Mouse (Mus musculus): Measurements from ENCODE around the gene Flvcr1. TPM values are rescaled to one million over a fixed set of nuclear protein-coding genes. Genes with fewer than 3 reads are reported as not detected.
A peak's percentile ranks its signal among the peaks of the same experiment; 100 is the strongest.

Gene Flvcr1
- 4.0 and 5.2 TPM in 2 replicates for polyA plus RNA-seq (2015; fragmentation: Nextera tagmentation; extraction: Ambion mirVana)

DNA sequence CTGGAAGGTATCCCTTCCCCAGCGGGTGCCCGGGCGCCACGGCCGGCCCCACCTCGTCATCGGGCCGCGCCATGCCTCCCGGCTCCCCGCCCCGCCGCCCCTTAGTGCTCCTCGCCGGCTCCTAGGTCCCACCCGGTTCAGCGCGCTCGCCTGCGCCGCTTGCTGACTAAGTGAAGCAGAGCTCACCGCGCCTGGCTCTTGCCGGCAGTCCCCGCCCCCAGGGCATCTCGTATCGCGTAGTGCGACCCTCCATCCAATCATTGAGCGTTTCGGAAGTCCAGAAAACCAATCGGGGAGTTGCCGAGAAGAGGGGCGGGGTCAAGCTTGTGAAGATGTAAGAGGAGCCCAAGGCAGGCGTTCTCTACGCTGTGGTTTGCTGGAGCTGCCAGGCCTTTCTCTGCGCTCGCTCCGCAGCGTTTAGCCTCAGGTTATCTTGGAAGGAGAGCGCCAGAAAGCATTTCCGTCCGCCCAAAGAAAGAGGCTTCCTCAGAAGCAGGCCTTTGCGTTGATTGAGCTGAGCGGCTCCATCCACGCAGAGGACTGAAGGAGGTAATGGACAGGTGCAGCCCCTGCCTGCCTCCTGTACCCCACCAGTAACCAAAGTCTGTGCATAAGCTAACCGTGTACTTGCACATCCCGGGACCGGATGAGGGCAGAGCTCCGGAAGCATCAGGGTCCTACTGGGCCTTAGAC is at the start of gene Flvcr1:
Gene Flvcr1 (minus strand): TSS at position 138 of the 693 bp plus-strand sequence.
- Histone ChIP-seq H3K36me3 (0 out of 2 replicates have a peak, but pooled peaks cover 2% of the 10 kb centered on the region), H3K4me3 (peak within 1 kb of the TSS; percentile 83), H3K27ac (peak within 1 kb of the TSS; percentile 82), H3K9ac (peak within 1 kb of the TSS; percentile 77), H3K27me3 (no peaks in the 10 kb centered on the region), H3K4me1 (peaks cover 17% of the 10 kb centered on the region), H3K4me2 (peak within 1 kb of the TSS; percentile 93), H3K9me3 (no peaks in the 10 kb centered on the region)
- WGBS = under 1% methylated on average over 50 of the region's 50 CpGs
- ATAC-seq (ENCODE audit: insufficient number of reproducible peaks, low FRiP score, low TSS enrichment, low read depth) = peak; percentile 99

DNA sequence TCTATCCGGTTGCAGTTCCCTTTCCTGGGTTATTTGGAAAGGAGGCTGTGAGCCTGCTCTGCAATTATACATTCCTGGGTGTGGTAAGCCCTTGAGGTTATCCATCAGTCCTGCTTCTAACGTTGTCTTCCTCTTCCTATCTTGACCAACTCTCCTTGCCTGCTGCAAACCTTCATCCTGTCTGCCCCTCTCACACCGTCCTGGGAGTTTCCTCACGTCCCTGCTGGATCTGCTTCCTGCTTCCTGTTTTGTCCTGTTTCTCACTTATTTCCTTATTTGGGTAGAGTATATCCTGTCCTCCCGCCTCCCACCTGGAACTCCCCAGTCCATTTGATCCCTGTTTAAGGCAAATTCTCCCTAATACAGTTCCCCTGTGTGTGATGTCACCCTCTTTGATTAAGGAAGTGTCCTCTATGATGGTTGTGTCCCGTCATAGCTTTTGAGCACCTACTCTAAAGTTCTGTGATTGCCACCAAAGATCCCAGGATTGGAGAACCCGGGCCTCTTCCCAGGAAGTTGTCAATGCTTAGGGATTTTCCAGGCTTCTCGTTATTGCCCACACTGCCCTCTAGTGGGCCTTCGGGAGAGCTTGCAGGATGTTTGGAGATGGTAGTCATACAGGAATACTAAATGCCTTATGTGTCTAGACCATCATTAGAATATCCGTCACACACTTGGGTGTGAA is 49.4 kb upstream of the Flvcr1 start:
- Histone ChIP-seq H3K9me3 (no peaks in the 10 kb centered on the region), H3K36me3 (peaks cover 78% of the 10 kb centered on the region), H3K4me1 (no peaks in the 10 kb centered on the region), H3K4me2 (no peak overlapping the region), H3K9ac (no peak overlapping the region), H3K27ac (no peak overlapping the region; the same call in 1 of the 2 replicates), H3K4me3 (no peak overlapping the region), H3K27me3 (no peaks in the 10 kb centered on the region)
- ATAC-seq (ENCODE audit: insufficient number of reproducible peaks, low FRiP score, low TSS enrichment, low read depth) = no peak
- WGBS = 52% methylated on average over 10 of the region's 10 CpGs

DNA sequence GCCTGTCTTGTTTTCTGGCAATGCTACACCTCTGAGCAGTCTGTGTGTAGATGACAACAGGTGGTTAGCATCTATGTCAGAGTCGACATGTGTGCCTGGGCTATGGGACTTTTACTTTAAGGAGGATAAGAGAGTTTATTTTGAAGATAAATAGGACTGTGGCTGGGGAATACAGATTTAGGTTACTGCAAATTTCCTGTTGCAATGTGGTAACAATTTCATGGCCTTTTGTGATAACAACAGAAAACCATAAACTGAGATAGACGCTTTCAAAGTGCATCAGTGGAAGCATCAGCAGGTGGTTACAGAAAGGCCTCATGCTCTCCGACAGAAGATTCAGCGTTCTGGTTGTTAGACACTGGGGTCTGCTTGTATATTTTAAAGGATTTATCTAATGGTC is 47.5 kb upstream of the Flvcr1 start:
- no peaks in the 10 kb centered on the region for H3K27me3 ChIP-seq
- no peak overlapping the region for H3K27ac ChIP-seq
- H3K36me3 ChIP-seq = peaks cover 87% of the 10 kb centered on the region
- no peak overlapping the region for H3K4me3 ChIP-seq
- WGBS = 81% methylated on average over 4 of the region's 4 CpGs
- no peaks in the 10 kb centered on the region for H3K4me1 ChIP-seq
- H3K9me3 ChIP-seq = no peaks in the 10 kb centered on the region
- H3K9ac ChIP-seq = no peak overlapping the region
- ATAC-seq (ENCODE audit: insufficient number of reproducible peaks, low FRiP score, low TSS enrichment, low read depth) = no peak
- no peak overlapping the region for H3K4me2 ChIP-seq

DNA sequence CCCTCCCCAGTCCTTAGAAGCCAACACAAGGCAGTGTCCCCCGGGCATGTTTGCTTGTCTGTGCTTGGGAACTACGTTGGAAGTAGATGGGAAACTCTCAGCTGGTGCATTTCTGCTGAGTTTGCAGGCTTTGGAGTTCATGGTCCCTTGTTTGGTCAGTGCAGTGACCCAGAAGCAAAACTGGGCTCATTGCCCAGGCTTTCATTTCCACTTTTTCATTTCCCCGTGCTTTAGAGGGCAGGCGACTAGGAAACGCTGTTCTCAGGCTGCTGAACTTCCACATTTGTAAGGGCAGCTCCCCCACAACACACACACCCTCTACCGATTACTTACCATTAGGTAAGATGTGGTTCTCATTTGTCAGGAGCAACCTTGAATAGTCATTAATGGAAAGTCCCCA is 47.0 kb upstream of the Flvcr1 start:
- Histone ChIP-seq H3K27ac (no peak overlapping the region), H3K36me3 (peaks cover 87% of the 10 kb centered on the region), H3K9me3 (no peaks in the 10 kb centered on the region), H3K4me3 (no peak overlapping the region), H3K4me2 (no peak overlapping the region), H3K4me1 (no peaks in the 10 kb centered on the region), H3K27me3 (no peaks in the 10 kb centered on the region), H3K9ac (no peak overlapping the region)
- ATAC-seq (ENCODE audit: insufficient number of reproducible peaks, low FRiP score, low TSS enrichment, low read depth) = no peak
- 77% methylated on average over 6 of the region's 6 CpGs for WGBS

DNA sequence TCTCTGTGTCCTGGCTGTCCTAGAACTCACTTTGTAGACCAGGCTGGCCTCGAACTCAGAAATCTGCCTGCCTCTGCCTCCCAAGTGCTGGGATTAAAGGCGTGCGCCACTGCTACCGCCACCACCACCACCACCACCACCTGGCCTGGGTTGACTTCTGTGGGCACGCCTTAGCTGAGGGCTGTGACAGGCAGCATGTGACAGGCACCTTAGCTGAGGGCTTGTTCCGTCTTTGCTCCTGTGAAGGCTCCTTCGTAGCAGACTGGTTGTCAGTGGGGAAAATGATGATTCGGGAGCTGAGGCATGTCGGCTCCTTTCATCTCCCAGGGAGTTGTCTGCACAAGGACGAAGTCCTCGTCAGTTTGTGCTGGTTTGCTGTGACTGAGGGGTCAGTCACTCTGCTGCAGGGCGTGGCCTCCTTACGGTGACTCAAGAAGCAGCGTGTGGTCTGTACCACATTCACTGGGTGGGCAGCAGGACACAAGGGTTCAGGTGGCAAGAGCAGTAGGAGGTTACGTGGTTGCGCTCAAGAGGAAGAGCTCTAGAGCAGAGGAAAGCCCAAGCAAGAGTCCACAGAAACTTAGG is 46.5 kb upstream of the Flvcr1 start:
- Histone ChIP-seq H3K27ac (no peak overlapping the region), H3K36me3 (peaks cover 86% of the 10 kb centered on the region), H3K4me2 (no peak overlapping the region), H3K9me3 (no peaks in the 10 kb centered on the region), H3K4me3 (no peak overlapping the region), H3K9ac (no peak overlapping the region), H3K4me1 (no peaks in the 10 kb centered on the region), H3K27me3 (no peaks in the 10 kb centered on the region)
- no peak for ATAC-seq (ENCODE audit: insufficient number of reproducible peaks, low FRiP score, low TSS enrichment, low read depth)
- 91% methylated on average over 16 of the region's 16 CpGs for WGBS

DNA sequence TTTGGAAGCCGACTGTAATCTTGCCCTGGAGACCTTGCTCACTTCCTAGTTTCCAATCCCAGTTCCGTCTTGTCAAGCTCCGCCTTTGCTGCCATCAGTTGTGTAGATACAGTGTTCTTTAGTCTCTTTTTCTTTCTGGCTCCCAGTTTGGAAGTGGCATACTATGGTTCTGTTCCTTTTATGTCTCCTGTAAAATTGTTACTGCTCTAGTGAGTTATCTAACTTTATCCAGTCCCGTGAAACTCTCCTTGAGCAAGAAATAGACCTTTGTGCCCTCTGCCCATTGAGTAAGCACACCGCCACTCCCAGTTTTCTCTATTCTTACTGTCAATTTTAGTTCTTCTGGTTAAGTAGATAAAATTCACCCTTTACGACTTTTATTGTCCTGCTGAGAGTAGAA is 45.7 kb upstream of the Flvcr1 start:
- no peaks in the 10 kb centered on the region for H3K9me3 ChIP-seq
- ATAC-seq (ENCODE audit: insufficient number of reproducible peaks, low FRiP score, low TSS enrichment, low read depth) = no peak
- peaks cover 84% of the 10 kb centered on the region for H3K36me3 ChIP-seq
- H3K27ac ChIP-seq = no peak overlapping the region
- no peaks in the 10 kb centered on the region for H3K27me3 ChIP-seq
- H3K4me3 ChIP-seq = no peak overlapping the region
- no peaks in the 10 kb centered on the region for H3K4me1 ChIP-seq
- WGBS = 90% methylated on average over 6 of the region's 6 CpGs
- no peak overlapping the region for H3K9ac ChIP-seq
- H3K4me2 ChIP-seq = no peak overlapping the region

DNA sequence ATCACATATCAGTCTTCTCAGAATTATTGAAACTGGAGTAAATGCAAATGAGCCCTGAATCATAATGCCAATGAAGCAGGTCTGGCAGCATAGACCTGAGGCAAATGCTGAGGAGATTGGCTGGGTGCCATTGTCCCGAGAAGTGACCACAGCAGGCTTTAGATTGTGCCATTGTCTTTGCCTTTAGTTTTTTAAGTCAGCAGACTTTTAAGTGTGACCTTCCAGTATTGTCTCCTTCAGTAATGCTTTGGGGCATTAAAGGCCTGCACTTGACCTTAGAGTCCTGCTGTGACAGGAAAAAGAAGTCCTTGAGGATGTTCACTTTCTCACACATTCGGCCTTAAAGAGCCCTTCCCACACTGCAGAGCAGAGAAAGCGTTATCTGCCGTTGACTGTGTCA is 44.3 kb upstream of the Flvcr1 start:
- no peaks in the 10 kb centered on the region for H3K27me3 ChIP-seq
- no peak overlapping the region for H3K4me2 ChIP-seq
- no peak overlapping the region for H3K9ac ChIP-seq
- ATAC-seq (ENCODE audit: insufficient number of reproducible peaks, low FRiP score, low TSS enrichment, low read depth) = no peak
- peaks cover 85% of the 10 kb centered on the region for H3K36me3 ChIP-seq
- H3K4me3 ChIP-seq = no peak overlapping the region
- 86% methylated on average over 4 of the region's 4 CpGs for WGBS
- no peaks in the 10 kb centered on the region for H3K9me3 ChIP-seq
- no peaks in the 10 kb centered on the region for H3K4me1 ChIP-seq
- no peak overlapping the region for H3K27ac ChIP-seq

DNA sequence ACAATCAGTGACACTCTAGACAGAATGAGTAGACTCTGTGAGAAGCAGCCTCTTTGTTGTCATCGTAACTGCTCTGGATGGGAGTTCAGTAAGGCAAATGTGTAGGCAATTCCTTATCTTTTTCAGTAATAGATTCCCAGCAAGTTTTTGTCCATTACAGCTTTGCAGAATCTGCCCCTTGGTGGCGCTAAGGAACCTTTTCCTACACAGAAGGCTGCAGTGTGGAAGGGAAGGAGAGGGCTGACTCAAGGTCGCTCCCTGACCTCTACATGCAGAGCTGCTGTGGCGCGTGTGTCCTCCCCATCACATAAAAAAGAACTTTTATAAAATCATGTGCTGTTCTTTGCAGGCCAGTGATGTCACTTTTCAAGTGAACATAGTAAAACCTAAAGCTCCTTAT is 42.4 kb upstream of the Flvcr1 start:
- H3K4me3 ChIP-seq = no peak overlapping the region
- H3K4me2 ChIP-seq = no peak overlapping the region
- no peak for ATAC-seq (ENCODE audit: insufficient number of reproducible peaks, low FRiP score, low TSS enrichment, low read depth)
- H3K36me3 ChIP-seq = peaks cover 70% of the 10 kb centered on the region
- H3K9me3 ChIP-seq = no peaks in the 10 kb centered on the region
- WGBS = 84% methylated on average over 5 of the region's 5 CpGs
- no peak overlapping the region for H3K27ac ChIP-seq
- peaks cover 5% of the 10 kb centered on the region; the same call in 1 of the 2 replicates for H3K4me1 ChIP-seq
- H3K9ac ChIP-seq = no peak overlapping the region
- H3K27me3 ChIP-seq = no peaks in the 10 kb centered on the region

- H3K4me3 ChIP-seq = no peak overlapping the region
- H3K4me1 ChIP-seq = peaks cover 16% of the 10 kb centered on the region
- no peak for ATAC-seq (ENCODE audit: insufficient number of reproducible peaks, low FRiP score, low TSS enrichment, low read depth)
- H3K27me3 ChIP-seq = no peaks in the 10 kb centered on the region
- H3K27ac ChIP-seq = no peak overlapping the region
- WGBS = 82% methylated on average over 4 of the region's 4 CpGs
- no peak overlapping the region for H3K4me2 ChIP-seq
- no peaks in the 10 kb centered on the region for H3K9me3 ChIP-seq
- peaks cover 42% of the 10 kb centered on the region for H3K36me3 ChIP-seq
- H3K9ac ChIP-seq = no peak overlapping the region
Observed at GRCm38 (mm10) chr1:191065188-191065587, 39.2 kb upstream of the Flvcr1 start.

- Histone ChIP-seq H3K27me3 (no peaks in the 10 kb centered on the region), H3K4me2 (no peak overlapping the region), H3K36me3 (peaks cover 36% of the 10 kb centered on the region), H3K4me3 (no peak overlapping the region), H3K27ac (no peak overlapping the region), H3K9me3 (no peaks in the 10 kb centered on the region), H3K9ac (no peak overlapping the region), H3K4me1 (peaks cover 16% of the 10 kb centered on the region)
- 92% methylated on average over 2 of the region's 2 CpGs for WGBS
- no peak for ATAC-seq (ENCODE audit: insufficient number of reproducible peaks, low FRiP score, low TSS enrichment, low read depth)
Observed at GRCm38 (mm10) chr1:191064535-191064934, 38.6 kb upstream of the Flvcr1 start.

DNA sequence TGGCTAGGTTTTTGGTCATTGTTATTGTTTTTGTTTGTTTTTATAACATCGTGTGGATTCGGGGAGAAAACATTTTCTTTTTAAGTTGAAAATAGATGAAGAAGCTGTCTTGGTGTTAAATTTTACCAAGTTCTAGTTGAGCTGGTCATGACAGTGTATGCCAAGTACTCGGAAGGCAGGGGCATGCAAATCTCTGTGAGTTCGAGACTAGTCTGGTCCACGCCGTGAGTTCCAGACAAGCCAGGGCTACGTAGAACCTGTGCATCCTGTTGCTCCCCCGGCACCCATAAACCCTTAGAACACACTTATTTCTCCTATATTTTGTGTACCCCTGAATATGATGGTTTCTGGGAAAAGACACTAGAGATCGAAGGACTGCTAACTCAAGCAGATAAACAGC is 37.7 kb upstream of the Flvcr1 start:
- H3K9me3 ChIP-seq = no peaks in the 10 kb centered on the region
- WGBS = 56% methylated on average over 9 of the region's 9 CpGs
- H3K27me3 ChIP-seq = no peaks in the 10 kb centered on the region
- H3K4me1 ChIP-seq = peaks cover 16% of the 10 kb centered on the region
- no peak overlapping the region for H3K27ac ChIP-seq
- peaks cover 27% of the 10 kb centered on the region for H3K36me3 ChIP-seq
- H3K4me3 ChIP-seq = peak overlapping the region; percentile 83
- no peak overlapping the region for H3K9ac ChIP-seq
- no peak for ATAC-seq (ENCODE audit: insufficient number of reproducible peaks, low FRiP score, low TSS enrichment, low read depth)
- peak overlapping the region; percentile 77 for H3K4me2 ChIP-seq

All from limb, embryonic 15.5 days (tissue).